ENCODE assay signal across 23 mouse cellular contexts in the genomic region with DNA sequence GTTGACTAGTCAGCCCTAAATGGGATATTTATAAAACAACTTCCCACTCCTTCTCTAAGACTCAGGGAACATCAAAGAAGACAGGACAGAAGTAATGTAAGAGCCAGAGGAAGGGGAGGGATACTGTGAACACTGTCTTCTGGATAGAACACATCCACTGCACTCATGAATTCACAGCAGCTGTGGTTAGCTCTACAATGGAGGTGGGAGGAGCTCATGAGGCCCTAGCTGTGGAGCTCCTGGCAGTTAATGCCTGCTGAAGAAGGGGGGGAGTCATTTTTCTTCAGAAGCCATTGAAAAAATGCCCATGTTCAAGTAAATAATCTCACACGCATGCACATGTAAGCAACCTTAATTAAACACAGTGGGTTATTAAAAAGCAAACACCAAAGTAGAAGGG. TPM values are rescaled to one million over a fixed set of nuclear protein-coding genes. Genes with fewer than 3 reads are reported as not detected.
DNase-seq lines count a peak whose midpoint lies in the region; ATAC-seq and TF ChIP-seq lines count a peak whose summit lies in the region.
"Had no signal": no experiment of that assay in that cellular context is flagged by ENCODE, and none has a peak within 500 bp of the region (broad histone marks: within the 10 kb centered on the region; RNA-seq: fewer than 3 reads in every experiment).

No protein-coding gene starts in this region.

- TF ChIP-seq POLR2A in olfactory bulb, adult 2 months (IDR thresholded peaks at IDR 0.05; ENCODE audit: insufficient read depth, low read depth, low read length), result no peak

- TF ChIP-seq EP300 in lung, postnatal 0 days (IDR thresholded peaks at IDR 0.05), result no peak

- no peaks in the 10 kb centered on the region for H3K4me1 ChIP-seq in forebrain, postnatal 0 days (ENCODE audit: insufficient read depth)
- peaks cover 5% of the 10 kb centered on the region for H3K4me1 ChIP-seq in forebrain, embryonic 12.5 days
- no peaks in the 10 kb centered on the region for H3K4me1 ChIP-seq in lung, embryonic 14.5 days (ENCODE audit: insufficient read depth)
- no peaks in the 10 kb centered on the region for H3K4me1 ChIP-seq in lung, postnatal 0 days (ENCODE audit: insufficient read depth, low read depth, low read length)
- H3K4me1 ChIP-seq in olfactory bulb, adult 2 months (ENCODE audit: control insufficient read depth, insufficient read depth, low read length), result peaks cover 1% of the 10 kb centered on the region; the same call in 1 of the 2 replicates
- H3K4me1 ChIP-seq: embryonic facial prominence, embryonic 13.5 days; heart, embryonic 12.5 days; intestine, embryonic 15.5 days had no signal

- WGBS in forebrain, postnatal 0 days, result 19% methylated on average over 1 of the region's 1 CpGs
- WGBS in forebrain, embryonic 12.5 days, result 57% methylated on average over 1 of the region's 1 CpGs
- 84% methylated on average over 1 of the region's 1 CpGs for WGBS in lung, embryonic 14.5 days
- WGBS in lung, postnatal 0 days, result 67% methylated on average over 1 of the region's 1 CpGs
- WGBS in olfactory bulb, adult 2 months, result 21% methylated on average over 1 of the region's 1 CpGs

- H3K9me3 ChIP-seq in forebrain, postnatal 0 days (ENCODE audit: low read length), result no peaks in the 10 kb centered on the region
- H3K9me3 ChIP-seq in forebrain, embryonic 12.5 days, result no peaks in the 10 kb centered on the region
- no peaks in the 10 kb centered on the region for H3K9me3 ChIP-seq in lung, embryonic 14.5 days (ENCODE audit: low read depth, low read length)
- no peaks in the 10 kb centered on the region for H3K9me3 ChIP-seq in lung, postnatal 0 days (ENCODE audit: low read length)
- H3K9me3 ChIP-seq: embryonic facial prominence, embryonic 13.5 days; heart, embryonic 12.5 days; hindbrain, embryonic 10.5 days; intestine, embryonic 15.5 days had no signal

- no peak overlapping the region for H3K4me2 ChIP-seq in forebrain, postnatal 0 days (ENCODE audit: low read depth)
- no peak overlapping the region for H3K4me2 ChIP-seq in forebrain, embryonic 12.5 days
- no peak overlapping the region for H3K4me2 ChIP-seq in lung, embryonic 14.5 days
- H3K4me2 ChIP-seq in lung, postnatal 0 days (replicated peaks; ENCODE audit: low read depth, low read length), result no peak overlapping the region
- H3K4me2 ChIP-seq: embryonic facial prominence, embryonic 13.5 days; heart, embryonic 12.5 days; hindbrain, embryonic 14.5 days; intestine, embryonic 15.5 days had no signal

- no peak for DNase-seq in forebrain, postnatal 0 days
- peak; percentile 17 for DNase-seq in lung, embryonic 14.5 days
- DNase-seq in lung, postnatal 0 days (ENCODE audit: low spot score), result no peak
- peak; percentile 73 for DNase-seq in brain, adult 2 months (ENCODE audit: low read depth, low spot score)
- no peak for DNase-seq in layer of hippocampus, adult 18-20 months (ENCODE audit: low spot score in 2 of 2)
- DNase-seq: adrenal gland, adult 8-10 months; adrenal gland, postnatal 36 days; cerebellum, adult 11-12 months; cerebellum, adult 9-11 months; cerebellum, postnatal 36 days; gastrocnemius, adult 2 months; gastrocnemius, postnatal 25 days had no signal

- no peak for TF ChIP-seq CTCF in forebrain, postnatal 0 days (IDR thresholded peaks at IDR 0.05; ENCODE audit: low read depth)
- TF ChIP-seq CTCF in lung, embryonic 14.5 days (IDR thresholded peaks at IDR 0.05; ENCODE audit: low read depth), result no peak
- no peak for TF ChIP-seq CTCF in lung, postnatal 0 days (IDR thresholded peaks at IDR 0.05)
- no peak for TF ChIP-seq CTCF in olfactory bulb, adult 2 months (IDR thresholded peaks at IDR 0.05; ENCODE audit: insufficient read depth, low read depth, low read length)

- H3K36me3 ChIP-seq in forebrain, postnatal 0 days (ENCODE audit: insufficient read depth), result no peaks in the 10 kb centered on the region; the same call in 1 of the 2 replicates
- H3K36me3 ChIP-seq in forebrain, embryonic 12.5 days (replicated peaks), result no peaks in the 10 kb centered on the region
- no peaks in the 10 kb centered on the region for H3K36me3 ChIP-seq in lung, embryonic 14.5 days (ENCODE audit: insufficient read depth)
- H3K36me3 ChIP-seq in lung, postnatal 0 days (ENCODE audit: insufficient read depth, low read length), result no peaks in the 10 kb centered on the region
- H3K36me3 ChIP-seq: hindbrain, embryonic 10.5 days; intestine, embryonic 15.5 days had no signal

- H3K9ac ChIP-seq in forebrain, postnatal 0 days, result no peak overlapping the region
- no peak overlapping the region for H3K9ac ChIP-seq in forebrain, embryonic 12.5 days
- no peak overlapping the region for H3K9ac ChIP-seq in lung, embryonic 14.5 days
- H3K9ac ChIP-seq in lung, postnatal 0 days (replicated peaks; ENCODE audit: low read depth), result no peak overlapping the region
- H3K9ac ChIP-seq: embryonic facial prominence, embryonic 13.5 days; heart, embryonic 12.5 days; hindbrain, embryonic 14.5 days; intestine, embryonic 15.5 days had no signal

- H3K4me3 ChIP-seq in forebrain, postnatal 0 days (ENCODE audit: low read depth, low read length), result no peak overlapping the region
- H3K4me3 ChIP-seq in forebrain, embryonic 12.5 days (replicated peaks), result no peak overlapping the region
- no peak overlapping the region for H3K4me3 ChIP-seq in lung, embryonic 14.5 days (ENCODE audit: low read depth, low read length)
- no peak overlapping the region for H3K4me3 ChIP-seq in lung, postnatal 0 days (ENCODE audit: low read depth, low read length)
- no peak overlapping the region for H3K4me3 ChIP-seq in olfactory bulb, adult 2 months (ENCODE audit: insufficient read depth, low read depth, low read length)
- H3K4me3 ChIP-seq: embryonic facial prominence, embryonic 13.5 days; gastrocnemius, adult 2 months; heart, embryonic 12.5 days; hindbrain, embryonic 10.5 days; intestine, embryonic 15.5 days had no signal

- H3K27me3 ChIP-seq in forebrain, postnatal 0 days (ENCODE audit: insufficient read depth, low read length), result no peaks in the 10 kb centered on the region
- no peaks in the 10 kb centered on the region for H3K27me3 ChIP-seq in forebrain, embryonic 12.5 days
- H3K27me3 ChIP-seq in lung, embryonic 14.5 days (ENCODE audit: insufficient read depth, low read length), result no peaks in the 10 kb centered on the region
- H3K27me3 ChIP-seq in lung, postnatal 0 days (replicated peaks; ENCODE audit: insufficient read depth, low read length), result no peaks in the 10 kb centered on the region
- H3K27me3 ChIP-seq: embryonic facial prominence, embryonic 13.5 days; heart, embryonic 12.5 days; intestine, embryonic 15.5 days had no signal

- ATAC-seq in forebrain, postnatal 0 days, result no peak
- no peak for ATAC-seq in forebrain, embryonic 12.5 days (ENCODE audit: low FRiP score)
- ATAC-seq in lung, embryonic 14.5 days (ENCODE audit: insufficient read depth), result no peak
- no peak for ATAC-seq in lung, postnatal 0 days
- ATAC-seq: intestine, embryonic 15.5 days had no signal

- 0 out of 2 replicates have a peak overlapping the region, but pooled peaks have one; percentile 17 for H3K27ac ChIP-seq in forebrain, postnatal 0 days (ENCODE audit: low read depth, low read length)
- H3K27ac ChIP-seq in forebrain, embryonic 12.5 days, result no peak overlapping the region
- H3K27ac ChIP-seq in lung, embryonic 14.5 days (ENCODE audit: low read depth), result no peak overlapping the region
- no peak overlapping the region for H3K27ac ChIP-seq in lung, postnatal 0 days (ENCODE audit: low read length)
- H3K27ac ChIP-seq in olfactory bulb, adult 2 months (ENCODE audit: insufficient read depth, low read depth, low read length), result peak overlapping the region; percentile 66; the same call in 1 of the 2 replicates
- H3K27ac ChIP-seq: embryonic facial prominence, embryonic 13.5 days; gastrocnemius, adult 2 months; hindbrain, embryonic 10.5 days; hindbrain, embryonic 14.5 days; intestine, embryonic 15.5 days had no signal

RNA-seq across cellular contexts. Expression of gene Gm28047, which starts 47.9 kb away (rescaled TPM):
- not detected in 2 replicates for total RNA-seq in forebrain, postnatal 0 days (2014; rRNA removed)
- 0.74 TPM in 1 of 2 replicates, not detected in the other for polyA plus RNA-seq in forebrain, postnatal 0 days (2015; fragmentation: Nextera tagmentation; extraction: Ambion mirVana)
- polyA plus RNA-seq in forebrain, embryonic 12.5 days (2016; fragmentation: Nextera tagmentation; extraction: Ambion mirVana), result 0.40 TPM in 1 of 2 replicates, not detected in the other
- polyA plus RNA-seq in lung, embryonic 14.5 days (2014; fragmentation: Nextera tagmentation; extraction: Ambion mirVana), result not detected in 2 replicates
- polyA plus RNA-seq in lung, postnatal 0 days (2015; fragmentation: Nextera tagmentation; extraction: Ambion mirVana), result not detected in 2 replicates
- not detected in 2 replicates for polyA plus RNA-seq in olfactory bulb, adult 2 months (2012; ENCODE audit: insufficient read depth, insufficient read length, low replicate concordance, missing spikeins)
- total RNA-seq in layer of hippocampus, adult 18-20 months (2021), result 1 to 10 TPM in 1 of 2 experiments, not detected in 1; 1.6 TPM
- total RNA-seq: ES-E14; granulocyte monocyte progenitor cell, adult 5-6 weeks; heart, postnatal 25 days had no signal
- polyA plus RNA-seq: embryonic facial prominence, embryonic 13.5 days; heart, embryonic 12.5 days; heart, embryonic 16.5 days; hindbrain, embryonic 10.5 days; hindbrain, embryonic 14.5 days; intestine, embryonic 15.5 days had no signal

RNA-seq across cellular contexts. Expression of gene Atf7, which starts 48.3 kb away (rescaled TPM):
- total RNA-seq in forebrain, postnatal 0 days (2014; rRNA removed), result 9.9 and 13.2 TPM in 2 replicates
- 8.4 and 10.2 TPM in 2 replicates for polyA plus RNA-seq in forebrain, postnatal 0 days (2015; fragmentation: Nextera tagmentation; extraction: Ambion mirVana)
- polyA plus RNA-seq in forebrain, embryonic 12.5 days (2016; fragmentation: Nextera tagmentation; extraction: Ambion mirVana), result 21.6 and 22.7 TPM in 2 replicates
- 43.5 and 44.3 TPM in 2 replicates for polyA plus RNA-seq in lung, embryonic 14.5 days (2014; fragmentation: Nextera tagmentation; extraction: Ambion mirVana)
- 37.4 and 42.8 TPM in 2 replicates for polyA plus RNA-seq in lung, postnatal 0 days (2015; fragmentation: Nextera tagmentation; extraction: Ambion mirVana)
- not detected in 2 replicates for polyA plus RNA-seq in olfactory bulb, adult 2 months (2012; ENCODE audit: insufficient read depth, insufficient read length, low replicate concordance, missing spikeins)
- total RNA-seq in layer of hippocampus, adult 18-20 months (2021), result 10 to 100 TPM; 35.7 to 42.6 TPM

RNA-seq across cellular contexts. Expression of gene Npff, which starts 52.2 kb away (rescaled TPM):
- total RNA-seq in forebrain, postnatal 0 days (2014; rRNA removed), result 2.5 and 3.1 TPM in 2 replicates
- polyA plus RNA-seq in forebrain, postnatal 0 days (2015; fragmentation: Nextera tagmentation; extraction: Ambion mirVana), result 1.5 and 1.7 TPM in 2 replicates
- 2.7 and 2.9 TPM in 2 replicates for polyA plus RNA-seq in forebrain, embryonic 12.5 days (2016; fragmentation: Nextera tagmentation; extraction: Ambion mirVana)
- polyA plus RNA-seq in lung, embryonic 14.5 days (2014; fragmentation: Nextera tagmentation; extraction: Ambion mirVana), result 1.9 and 2.9 TPM in 2 replicates
- 3.7 and 4.2 TPM in 2 replicates for polyA plus RNA-seq in lung, postnatal 0 days (2015; fragmentation: Nextera tagmentation; extraction: Ambion mirVana)
- not detected in 2 replicates for polyA plus RNA-seq in olfactory bulb, adult 2 months (2012; ENCODE audit: insufficient read depth, insufficient read length, low replicate concordance, missing spikeins)
- total RNA-seq in layer of hippocampus, adult 18-20 months (2021), result 1 to 10 TPM; 2.4 to 2.6 TPM

RNA-seq across cellular contexts. Expression of gene Tarbp2, which starts 59.0 kb away (rescaled TPM):
- 87.5 and 94.7 TPM in 2 replicates for total RNA-seq in forebrain, postnatal 0 days (2014; rRNA removed)
- polyA plus RNA-seq in forebrain, postnatal 0 days (2015; fragmentation: Nextera tagmentation; extraction: Ambion mirVana), result 86.4 and 89.5 TPM in 2 replicates
- polyA plus RNA-seq in forebrain, embryonic 12.5 days (2016; fragmentation: Nextera tagmentation; extraction: Ambion mirVana), result 91.9 and 93.5 TPM in 2 replicates
- polyA plus RNA-seq in lung, embryonic 14.5 days (2014; fragmentation: Nextera tagmentation; extraction: Ambion mirVana), result 74.5 and 81.2 TPM in 2 replicates
- 35.2 and 42.8 TPM in 2 replicates for polyA plus RNA-seq in lung, postnatal 0 days (2015; fragmentation: Nextera tagmentation; extraction: Ambion mirVana)
- polyA plus RNA-seq in olfactory bulb, adult 2 months (2012; ENCODE audit: insufficient read depth, insufficient read length, low replicate concordance, missing spikeins), result not detected in 2 replicates
- total RNA-seq in layer of hippocampus, adult 18-20 months (2021), result 10 to 100 TPM; 27.6 to 27.7 TPM

Comparison
In these comparisons a context has a peak if more than half of its experiments do, and no peak if none do; other contexts are left out.
1. DNase-seq: peak in lung, embryonic 14.5 days (single experiment) and brain, adult 2 months (single experiment); none in forebrain, postnatal 0 days (single experiment), lung, postnatal 0 days (single experiment) and layer of hippocampus, adult 18-20 months (0 of 2).
2. H3K27ac ChIP-seq: peak in forebrain, postnatal 0 days (single experiment) and olfactory bulb, adult 2 months (single experiment); none in forebrain, embryonic 12.5 days (single experiment), lung, embryonic 14.5 days (single experiment) and lung, postnatal 0 days (single experiment).